Mouse (Mus musculus) telencephalon, adult 2 months (tissue): Measurements from ENCODE around the gene 3100002H09Rik.

Experiments used
- DNase-seq: peaks from one replicate; pipeline ENCODE4 v3.0.0-alpha.2; 2011; ENCODE audit warnings: low read depth, low spot score

The 3100002H09Rik gene

GRCm38 (mm10) chr4:124610703-124611102 lies at the start of gene 3100002H09Rik:
Gene 3100002H09Rik, minus strand, starts transcription at chr4:124610803.
- DNase-seq, result no peak

- DNase-seq, result no peak
Measured at GRCm38 (mm10) chr4:124659251-124660217, 48.9 kb upstream of the 3100002H09Rik start.

GRCm38 (mm10) chr4:124658412-124658851 lies 47.8 kb upstream of the 3100002H09Rik start:
- no peak for DNase-seq

GRCm38 (mm10) chr4:124657781-124658180 lies 47.2 kb upstream of the 3100002H09Rik start:
- no peak for DNase-seq

- DNase-seq, result peak; percentile 70
Measured at GRCm38 (mm10) chr4:124656854-124657650, 46.4 kb upstream of the 3100002H09Rik start.

GRCm38 (mm10) chr4:124656518-124656853 lies 45.9 kb upstream of the 3100002H09Rik start, which contains the start of gene Pou3f1:
Gene Pou3f1, plus strand, starts transcription at chr4:124656807.
- no peak for DNase-seq

- no peak for DNase-seq
Measured at GRCm38 (mm10) chr4:124652886-124653285, 42.3 kb upstream of the 3100002H09Rik start.

GRCm38 (mm10) chr4:124647909-124648308 lies 37.3 kb upstream of the 3100002H09Rik start:
- DNase-seq, result no peak

GRCm38 (mm10) chr4:124646591-124646990 lies 36.0 kb upstream of the 3100002H09Rik start:
- no peak for DNase-seq

- DNase-seq, result no peak
Measured at GRCm38 (mm10) chr4:124644974-124645433, 34.4 kb upstream of the 3100002H09Rik start.

GRCm38 (mm10) chr4:124643859-124644258 lies 33.3 kb upstream of the 3100002H09Rik start:
- no peak for DNase-seq

GRCm38 (mm10) chr4:124639715-124640114 lies 29.1 kb upstream of the 3100002H09Rik start:
- no peak for DNase-seq

- no peak for DNase-seq
Measured at GRCm38 (mm10) chr4:124633281-124633680, 22.7 kb upstream of the 3100002H09Rik start.

- DNase-seq, result no peak
Measured at GRCm38 (mm10) chr4:124632856-124633255, 22.3 kb upstream of the 3100002H09Rik start.

- DNase-seq, result no peak
Measured at GRCm38 (mm10) chr4:124631456-124631855, 20.9 kb upstream of the 3100002H09Rik start.

- DNase-seq, result no peak
Measured at GRCm38 (mm10) chr4:124626836-124627235, 16.2 kb upstream of the 3100002H09Rik start.

- DNase-seq, result peak; percentile 32
Measured at GRCm38 (mm10) chr4:124624111-124624581, 13.5 kb upstream of the 3100002H09Rik start.

GRCm38 (mm10) chr4:124622566-124622965 lies 12.0 kb upstream of the 3100002H09Rik start:
- no peak for DNase-seq

GRCm38 (mm10) chr4:124621406-124621805 lies 10.8 kb upstream of the 3100002H09Rik start:
- no peak for DNase-seq

GRCm38 (mm10) chr4:124618599-124618998 lies 8.0 kb upstream of the 3100002H09Rik start:
- DNase-seq, result no peak

- DNase-seq, result no peak
Measured at GRCm38 (mm10) chr4:124616636-124617035, 6.0 kb upstream of the 3100002H09Rik start.

- DNase-seq, result no peak
Measured at GRCm38 (mm10) chr4:124615986-124616385, 5.4 kb upstream of the 3100002H09Rik start.
